Mouse (Mus musculus) brown adipose tissue, adult 24 weeks (tissue): ENCODE measurements at regions not wholly inside any gene's neighbourhood (a gene's known extent, or its start where the extent isn't known, plus 50 kb on each side); places are given as distances from the start of the nearest gene placed in this dataset.

Experiments
- H3K27ac ChIP-seq: fragments of 200-500 bp; replicated peaks from 2 replicates; pipeline ENCODE4 v1.5.1; 2012; ENCODE audit warnings: low read depth, mild to moderate bottlenecking, low read length
- H3K4me1 ChIP-seq: fragments of 200-500 bp; 2 replicates; pipeline ENCODE4 v1.6.1; 2012; ENCODE audit warnings: low read length, mixed read lengths; ENCODE audit not compliant: control insufficient read depth, insufficient read depth, insufficient read length
- H3K4me3 ChIP-seq: fragments of 200-500 bp; 2 replicates; pipeline ENCODE4 v1.5.1; 2012; ENCODE audit warnings: low read depth, mild to moderate bottlenecking, low read length, moderate library complexity; ENCODE audit not compliant: insufficient read depth

DNA sequence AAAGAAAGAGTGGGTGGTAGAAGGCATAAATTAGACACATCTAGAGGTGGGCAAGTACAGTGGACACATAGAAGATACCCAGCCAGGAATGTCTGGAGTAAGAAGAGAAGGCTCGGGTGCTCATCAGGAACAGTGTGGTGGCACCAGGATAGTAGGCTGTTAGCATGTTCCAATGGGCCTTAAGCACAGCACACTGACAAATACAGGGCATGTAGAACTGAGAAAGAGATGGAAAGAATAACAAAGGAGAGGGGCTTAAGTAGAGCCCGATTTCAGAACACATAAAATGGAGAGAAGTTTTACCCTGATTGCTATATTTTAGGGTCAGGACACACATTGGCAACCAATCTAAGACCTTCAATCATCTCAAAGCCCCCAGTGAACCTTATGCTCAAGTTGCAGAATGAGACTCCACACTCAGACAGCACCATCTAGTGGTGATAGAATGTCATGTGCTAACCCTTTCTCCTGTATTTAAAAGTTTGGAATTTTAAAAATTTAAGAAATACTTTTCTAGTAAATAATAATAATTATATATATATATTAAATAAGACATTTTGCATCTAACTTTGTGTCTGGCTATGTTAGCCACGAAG, 418.8 kb downstream of the Tns3 start:
- Histone ChIP-seq H3K4me3 (no peak overlapping the region), H3K4me1 (no peaks in the 10 kb centered on the region), H3K27ac (no peak overlapping the region)

DNA sequence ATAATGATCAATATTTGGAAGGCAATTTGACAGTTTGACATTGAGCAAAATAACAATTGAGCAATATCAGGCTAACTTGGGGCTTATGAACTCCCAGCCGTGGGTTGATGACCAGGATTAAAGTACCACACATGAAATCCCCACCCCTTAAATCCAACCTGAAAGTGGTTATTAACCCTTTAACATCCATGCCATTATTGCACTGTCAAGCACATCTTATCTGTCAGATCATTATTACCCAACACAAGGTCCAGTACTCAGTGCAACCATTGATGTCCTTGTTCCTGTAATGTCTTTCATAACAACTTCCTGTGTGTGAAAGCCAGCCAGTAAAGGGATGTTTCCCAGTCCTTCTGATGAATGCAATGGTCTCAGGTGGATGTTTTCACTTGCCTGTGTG, 425.8 kb downstream of the Tns3 start:
- Histone ChIP-seq H3K4me3 (no peak overlapping the region), H3K4me1 (no peaks in the 10 kb centered on the region)

DNA sequence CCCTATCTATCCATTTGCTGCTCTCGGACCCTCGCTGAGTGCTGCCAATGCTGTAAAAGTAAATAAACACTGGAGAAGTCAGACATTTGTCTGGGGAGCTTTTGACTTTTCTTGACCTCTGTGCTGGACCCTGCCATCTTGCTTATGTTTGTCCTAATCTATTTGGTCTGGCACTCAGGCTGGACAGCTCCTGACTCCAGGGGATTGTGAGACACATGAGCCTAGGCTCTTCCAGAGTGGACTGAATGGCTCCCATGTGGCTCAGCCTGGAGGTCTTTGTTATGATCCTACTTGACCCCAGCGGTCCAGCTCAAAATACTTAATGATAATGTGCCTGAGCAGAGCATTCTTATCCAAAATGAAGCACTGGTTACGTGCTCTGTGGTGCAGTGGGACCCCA, 426.8 kb downstream of the Tns3 start:
- no peak overlapping the region for H3K27ac ChIP-seq
- H3K4me1 ChIP-seq: no peaks in the 10 kb centered on the region
- no peak overlapping the region for H3K4me3 ChIP-seq

More for the DNA sequence above, 425.8 kb downstream of the Tns3 start:
- no peak overlapping the region for H3K27ac ChIP-seq

DNA sequence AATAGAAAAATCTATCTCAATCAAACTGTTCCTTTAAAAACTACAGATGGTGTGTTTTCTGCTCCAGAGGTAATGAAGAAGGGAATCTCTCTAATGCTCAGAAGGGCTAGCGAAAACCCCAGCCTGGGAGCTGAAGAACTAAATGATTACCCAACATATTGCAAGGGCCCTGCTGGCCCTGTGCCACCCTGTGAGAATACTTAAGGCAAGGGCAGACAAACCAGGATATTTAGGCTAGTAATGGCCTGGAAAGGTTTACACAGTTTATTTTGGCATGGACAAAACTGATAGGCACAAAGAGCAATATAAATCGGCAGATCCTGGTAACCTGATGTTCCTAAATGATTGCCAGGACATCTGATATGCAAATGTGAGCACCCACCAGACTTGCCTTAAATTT, 428.3 kb downstream of the Tns3 start:
- no peaks in the 10 kb centered on the region for H3K4me1 ChIP-seq
- H3K4me3 ChIP-seq: no peak overlapping the region
- no peak overlapping the region for H3K27ac ChIP-seq

DNA sequence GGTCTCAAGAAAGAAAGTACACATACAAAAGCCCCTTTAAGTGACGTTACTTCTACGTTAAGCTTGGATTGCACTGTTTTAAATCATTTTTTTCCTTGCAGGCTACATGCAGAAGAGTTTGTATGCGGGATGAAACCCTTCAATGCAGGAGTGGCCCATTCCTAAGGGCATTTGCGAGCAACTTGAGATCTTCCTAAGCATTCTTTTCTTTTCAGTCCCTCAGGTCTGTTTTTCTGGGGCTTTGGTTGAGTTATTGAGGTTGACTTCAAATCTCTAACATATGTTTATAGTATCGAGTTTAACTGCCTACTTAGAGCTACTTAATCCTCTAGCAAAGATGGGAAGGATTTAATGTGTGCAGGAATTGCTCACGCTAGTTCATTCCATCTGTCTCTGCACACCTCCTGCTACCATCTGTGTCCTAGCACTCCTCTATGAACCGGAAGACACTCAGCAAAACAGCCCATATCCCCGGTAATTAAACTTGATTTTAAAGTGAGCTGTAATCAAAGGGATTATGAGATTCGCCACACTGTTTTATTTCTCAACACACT, 431.6 kb downstream of the Tns3 start:
- no peak overlapping the region for H3K27ac ChIP-seq
- peaks cover 5% of the 10 kb centered on the region for H3K4me1 ChIP-seq
- H3K4me3 ChIP-seq: no peak overlapping the region

DNA sequence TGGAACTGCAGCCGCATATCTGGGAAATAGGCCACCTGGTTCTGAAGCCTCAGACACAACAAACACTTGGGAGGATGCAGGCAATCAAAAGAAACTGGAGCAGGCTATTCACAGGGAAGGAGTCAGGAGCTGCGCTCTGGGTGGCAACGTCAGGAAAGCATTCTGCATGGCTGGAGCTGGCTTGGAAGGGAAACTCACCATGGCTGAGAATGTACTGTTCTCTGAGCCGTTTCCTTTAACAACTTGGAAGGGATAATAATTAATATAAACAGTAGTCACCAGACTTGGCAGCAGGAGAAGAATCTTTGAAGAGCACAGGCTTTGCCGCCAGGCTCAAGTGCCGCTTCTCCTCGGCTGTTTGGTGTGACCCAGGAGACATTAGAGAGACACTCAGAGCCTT, 434.5 kb downstream of the Tns3 start:
- Histone ChIP-seq H3K4me1 (peaks cover 5% of the 10 kb centered on the region), H3K4me3 (no peak overlapping the region), H3K27ac (no peak overlapping the region)

DNA sequence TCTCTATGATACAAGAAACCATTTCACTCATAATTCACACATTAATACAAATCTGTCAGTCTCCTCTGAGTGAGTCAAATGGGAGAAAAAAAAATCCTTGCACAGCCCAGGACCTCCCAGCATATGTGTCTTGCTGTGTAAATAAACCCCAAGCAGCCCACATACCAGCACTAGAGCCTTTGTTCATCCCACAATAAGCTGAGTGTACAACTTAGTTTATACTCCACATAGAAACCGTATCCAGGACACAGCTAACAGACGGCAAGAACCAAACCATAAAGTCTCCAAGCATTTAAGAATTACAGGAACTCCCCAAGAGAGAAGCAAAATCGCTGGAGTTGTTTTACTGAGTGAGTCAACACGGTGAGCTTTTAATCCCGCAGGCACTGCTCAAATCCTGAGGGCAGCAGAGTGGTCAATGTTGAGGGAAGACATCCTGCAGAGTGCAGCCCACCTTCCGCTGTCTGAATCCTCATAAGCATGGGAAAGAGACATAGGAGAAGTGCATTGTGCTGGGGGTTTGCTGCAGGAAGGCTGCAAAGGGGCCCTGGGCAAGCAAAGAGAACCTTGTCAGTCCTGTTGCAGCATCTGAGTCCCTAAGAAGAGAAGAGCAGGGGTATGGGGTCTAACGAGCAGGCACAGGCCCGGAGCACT, 436.4 kb downstream of the Tns3 start:
- Histone ChIP-seq H3K4me1 (peaks cover 5% of the 10 kb centered on the region), H3K4me3 (no peak overlapping the region), H3K27ac (no peak overlapping the region)

DNA sequence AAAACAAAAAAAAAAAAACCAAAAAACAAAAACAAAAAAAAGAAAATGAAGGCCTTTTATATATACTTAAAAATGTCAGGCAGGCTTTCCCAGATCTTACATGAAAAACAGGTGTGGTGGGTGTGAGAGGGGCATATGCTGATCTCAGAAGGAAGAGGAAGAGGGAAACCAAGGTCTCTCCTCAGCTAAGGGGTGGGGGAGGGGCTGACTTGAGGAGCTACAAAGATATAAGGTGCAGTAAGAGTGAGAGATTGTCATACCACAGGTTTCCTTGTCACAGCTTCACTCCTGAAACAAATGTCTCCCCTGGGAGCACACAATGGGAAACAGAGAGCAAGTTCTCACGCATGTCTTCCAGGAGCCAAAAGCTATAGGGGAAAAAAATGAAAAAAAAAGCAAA, 440.0 kb downstream of the Tns3 start:
- peaks cover 5% of the 10 kb centered on the region for H3K4me1 ChIP-seq
- no peak overlapping the region for H3K4me3 ChIP-seq

DNA sequence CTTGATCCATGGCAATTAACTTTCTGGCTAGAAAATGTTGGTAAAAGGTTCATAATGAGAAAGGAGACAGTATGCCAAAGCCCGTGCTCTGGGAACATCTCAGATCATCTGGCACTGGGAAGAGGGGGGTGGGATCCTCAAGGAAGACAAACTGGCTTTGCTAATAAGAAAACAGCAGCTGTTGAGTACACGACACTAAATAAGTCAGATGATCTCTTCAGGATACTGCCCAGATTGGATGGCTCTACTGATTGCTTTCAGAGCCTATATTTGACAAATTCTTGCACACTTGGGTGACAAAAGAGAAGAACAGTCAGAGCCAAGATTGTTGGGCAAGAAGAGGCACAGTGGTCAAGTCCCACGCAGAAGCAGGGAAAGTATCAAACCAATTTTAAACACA, 443.7 kb downstream of the Tns3 start:
- Histone ChIP-seq H3K4me3 (no peak overlapping the region), H3K4me1 (no peaks in the 10 kb centered on the region; the same call in 1 of the 2 replicates), H3K27ac (no peak overlapping the region)

More for the DNA sequence above, 440.0 kb downstream of the Tns3 start:
- H3K27ac ChIP-seq: no peak overlapping the region

DNA sequence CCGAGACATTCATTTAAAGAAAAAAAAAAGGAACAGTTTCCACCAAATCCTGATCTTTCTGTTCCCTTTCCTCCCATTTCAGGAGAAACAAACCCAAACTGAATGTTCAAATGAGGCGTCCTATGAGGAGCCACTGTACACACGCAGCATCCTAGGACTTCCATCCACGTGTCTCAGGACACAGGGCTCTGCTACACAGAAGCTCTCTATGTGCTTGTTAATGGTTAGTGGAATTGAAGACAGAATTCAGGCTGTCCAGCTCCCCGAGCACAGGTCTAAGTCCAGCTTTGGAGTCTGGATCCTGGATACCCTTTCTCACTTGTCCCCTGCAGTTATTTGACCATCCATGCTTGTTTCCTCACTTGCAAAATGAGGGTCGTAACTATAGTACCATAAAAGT, 444.4 kb downstream of the Tns3 start:
- Histone ChIP-seq H3K4me3 (no peak overlapping the region), H3K27ac (no peak overlapping the region), H3K4me1 (no peaks in the 10 kb centered on the region; the same call in 1 of the 2 replicates)

DNA sequence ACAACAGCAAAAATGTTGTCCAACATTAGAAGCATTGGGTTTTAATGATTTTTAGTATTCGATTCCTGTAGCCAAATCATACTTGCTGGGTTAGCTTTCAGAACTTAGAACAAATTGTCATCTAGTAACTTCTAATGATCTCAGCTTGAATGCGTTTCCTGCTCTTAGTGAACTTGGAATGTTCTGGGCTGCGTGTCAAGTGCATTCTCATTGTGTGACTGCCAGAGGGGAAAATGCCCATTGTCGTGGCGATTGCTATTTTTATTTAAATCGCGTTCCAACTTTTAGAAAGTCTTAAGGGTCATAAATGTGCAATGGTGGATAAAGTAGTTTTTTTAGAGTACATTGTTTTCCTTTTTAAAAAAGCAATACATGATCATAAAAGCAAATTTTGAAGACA, 448.7 kb downstream of the Tns3 start:
- Histone ChIP-seq H3K4me1 (no peaks in the 10 kb centered on the region; the same call in 1 of the 2 replicates), H3K4me3 (no peak overlapping the region), H3K27ac (peak overlapping the region; percentile 83)

DNA sequence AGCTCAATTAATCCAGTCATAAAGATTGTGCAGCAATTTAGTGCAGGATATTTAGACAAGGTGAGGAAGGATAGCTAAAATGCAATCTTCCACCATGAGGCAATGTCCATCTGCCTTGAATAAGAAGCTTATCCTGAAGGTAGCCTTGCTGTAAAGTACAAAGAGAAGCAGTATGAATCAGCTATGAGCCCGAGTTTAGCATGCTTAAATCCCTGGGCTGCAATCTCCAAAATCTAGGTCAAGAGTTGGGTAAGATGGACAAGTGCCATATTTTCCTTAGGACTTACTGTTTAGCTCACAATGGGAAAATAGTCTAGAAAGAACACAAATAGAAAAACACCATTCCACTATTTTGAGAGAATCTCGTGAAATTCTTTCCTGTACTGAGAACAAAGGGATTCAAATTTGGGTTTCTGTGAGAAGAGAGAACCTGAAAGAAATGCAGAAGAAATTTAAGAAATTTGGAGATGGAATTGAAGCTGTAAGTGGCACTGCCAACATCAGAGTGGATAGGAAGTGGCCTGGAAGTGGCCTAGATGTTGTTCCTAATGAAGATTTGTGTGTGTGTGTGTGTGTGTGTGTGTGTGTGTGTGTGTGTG, 449.9 kb downstream of the Tns3 start:
- peak overlapping the region; percentile 52; the same call in 1 of the 2 replicates for H3K27ac ChIP-seq
- H3K4me3 ChIP-seq: no peak overlapping the region
- H3K4me1 ChIP-seq: no peaks in the 10 kb centered on the region; the same call in 1 of the 2 replicates

DNA sequence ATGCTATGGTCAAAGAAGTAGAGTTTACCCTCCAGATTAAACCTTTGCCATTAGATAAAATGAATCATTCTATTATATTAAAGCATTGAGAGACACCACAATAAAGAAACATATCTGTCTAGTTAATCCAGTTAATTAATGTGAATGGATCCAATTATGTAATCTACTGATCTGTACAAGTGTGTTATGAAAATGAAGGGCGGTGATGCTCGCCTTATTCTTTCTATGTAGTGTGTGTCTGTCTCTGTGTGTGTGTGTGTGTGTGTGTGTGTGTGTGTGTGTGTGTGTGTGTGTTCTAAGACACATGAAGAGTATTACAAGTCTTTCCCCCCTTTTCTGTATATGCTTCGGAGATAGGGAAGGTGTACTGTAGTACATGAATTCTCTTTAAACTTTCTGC, 451.2 kb downstream of the Tns3 start:
- Histone ChIP-seq H3K27ac (no peak overlapping the region), H3K4me3 (no peak overlapping the region), H3K4me1 (peaks cover 2% of the 10 kb centered on the region)

DNA sequence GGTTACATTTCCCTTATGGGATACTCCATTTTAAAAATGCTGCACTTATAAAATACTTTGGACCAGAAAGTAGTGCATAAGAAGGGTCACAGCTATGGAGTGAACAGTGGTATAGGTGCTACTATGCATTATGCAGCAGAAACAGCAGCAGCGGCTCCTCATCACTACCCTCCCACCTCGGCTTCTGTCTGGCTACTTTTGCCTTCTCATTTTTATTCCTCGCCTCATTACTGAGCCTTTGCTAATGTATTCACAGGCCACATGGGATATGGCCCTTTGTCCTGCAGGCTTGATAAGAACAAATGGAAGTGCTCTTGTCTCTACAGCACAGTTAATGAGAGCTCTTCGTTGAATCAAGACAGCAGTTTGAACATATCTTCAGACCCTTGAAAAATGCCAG, 451.6 kb downstream of the Tns3 start:
- H3K4me3 ChIP-seq: no peak overlapping the region
- peaks cover 2% of the 10 kb centered on the region for H3K4me1 ChIP-seq
- no peak overlapping the region for H3K27ac ChIP-seq

DNA sequence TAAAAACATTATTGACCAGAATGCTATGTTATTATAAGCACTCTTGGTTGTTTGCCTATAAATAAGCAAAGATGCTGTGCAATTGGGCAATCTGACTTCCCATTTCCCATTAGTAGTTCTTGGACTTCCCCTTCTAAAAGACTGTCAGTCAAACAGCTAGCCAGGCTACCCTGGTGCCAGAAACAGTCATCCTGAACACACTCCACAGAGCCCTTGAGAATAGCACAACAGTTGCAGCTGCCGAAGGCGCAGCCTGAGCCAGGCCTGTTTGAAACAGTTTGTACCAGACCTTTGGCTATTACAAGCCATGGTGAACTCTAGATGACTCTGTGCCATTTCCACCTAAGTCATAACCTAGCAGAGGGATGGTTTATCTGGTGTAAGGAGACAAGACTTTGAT, 455.3 kb downstream of the Tns3 start:
- Histone ChIP-seq H3K4me3 (no peak overlapping the region), H3K27ac (no peak overlapping the region), H3K4me1 (peaks cover 2% of the 10 kb centered on the region; the same call in 1 of the 2 replicates)

DNA sequence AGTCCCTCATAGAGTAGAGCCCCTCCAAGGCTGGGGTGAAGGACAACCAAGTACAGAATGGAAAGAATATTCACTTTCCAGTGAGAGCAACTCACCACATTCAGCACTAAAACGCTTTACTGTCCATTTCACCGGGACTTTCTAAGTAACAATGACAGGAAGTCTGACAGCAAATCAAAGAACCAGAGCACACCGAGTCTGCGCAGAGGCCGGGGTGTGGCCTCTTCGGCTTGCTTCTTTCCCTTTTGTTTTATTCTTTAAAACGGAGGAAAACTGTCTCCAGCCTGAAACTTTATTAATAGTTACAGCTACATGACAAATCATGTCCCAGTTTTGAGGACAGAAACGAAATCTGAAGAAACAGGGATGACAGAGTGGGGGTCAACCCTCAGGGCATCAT, 465.0 kb downstream of the Tns3 start:
- Histone ChIP-seq H3K4me3 (peak overlapping the region; percentile 47), H3K27ac (peak overlapping the region; percentile 92), H3K4me1 (peaks cover 3% of the 10 kb centered on the region)
